Mouse (Mus musculus) embryo, embryonic 10.5 days (tissue): ENCODE data around the gene Man1a2.

Experiments used
- DNase-seq: peaks from one replicate; pipeline ENCODE4 v3.0.0-alpha.2; 2015; ENCODE audit warnings: low spot score

Man1a2 gene

DNA sequence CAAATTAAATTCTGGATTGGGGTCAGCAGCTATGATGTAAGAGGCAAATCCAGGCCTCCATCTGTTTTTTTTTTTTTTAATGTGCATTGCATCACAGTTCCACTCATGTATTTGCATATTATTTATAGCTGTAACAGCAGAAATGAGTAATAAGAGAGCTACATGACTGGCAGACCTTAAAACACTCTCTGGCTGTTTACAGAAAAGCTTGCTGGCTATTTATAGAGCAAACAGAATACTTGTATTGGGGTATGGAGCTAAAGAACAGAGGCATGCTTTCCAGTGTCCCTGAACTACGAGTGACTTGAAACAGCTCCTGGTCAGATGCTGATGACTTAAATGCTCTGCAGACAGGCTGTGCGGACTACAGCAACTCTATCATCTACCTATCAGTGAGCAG lies 121.7 kb downstream of the Man1a2 start:
- no peak for DNase-seq

DNA sequence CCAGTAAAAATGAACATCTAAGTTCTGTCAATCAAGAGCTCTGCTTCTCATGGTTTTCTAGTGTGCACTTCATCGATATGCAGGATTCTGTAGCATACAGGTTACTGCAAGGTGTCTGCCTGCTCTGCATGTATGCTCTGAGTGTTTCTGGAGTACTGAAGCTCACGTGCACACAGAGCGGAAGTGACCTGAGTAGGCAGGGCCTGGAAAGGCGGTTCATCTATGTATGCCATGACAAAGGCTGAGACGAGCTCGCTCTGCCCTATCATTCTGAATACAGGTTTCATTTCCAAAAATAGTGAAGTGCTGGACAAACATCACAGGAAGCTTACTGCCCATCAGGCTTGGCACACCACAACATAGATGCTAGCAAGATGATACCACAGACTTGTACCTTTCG lies 122.8 kb downstream of the Man1a2 start:
- DNase-seq, result no peak

DNA sequence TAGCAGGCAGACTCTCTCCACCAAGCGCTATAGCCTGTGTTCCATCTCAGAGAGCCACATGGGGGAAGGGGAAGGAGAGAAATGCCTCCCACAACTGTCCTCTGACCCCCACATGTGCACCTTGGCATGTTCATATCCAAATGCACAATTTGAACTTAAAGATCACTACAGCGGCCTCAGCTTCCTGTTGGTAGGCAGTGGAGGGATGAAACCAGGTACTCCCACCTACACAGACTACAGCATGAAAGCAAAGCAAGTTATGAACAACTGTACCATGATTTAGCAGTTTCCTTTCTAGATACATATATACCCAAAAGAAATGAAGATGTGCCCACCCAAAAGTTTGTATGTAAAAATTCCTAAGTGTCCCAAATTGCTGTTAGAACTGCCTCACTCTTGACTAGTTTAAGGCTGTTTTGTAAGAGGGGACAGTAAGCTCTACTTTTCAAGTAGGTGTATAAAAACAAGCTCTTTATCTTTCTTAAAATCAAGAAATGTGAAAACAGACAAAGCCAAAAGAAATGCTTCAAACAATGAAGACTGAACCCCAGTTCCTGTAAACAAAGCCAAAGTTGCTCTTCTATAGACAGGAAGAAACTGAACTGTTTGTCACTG lies 123.6 kb downstream of the Man1a2 start:
- no peak for DNase-seq

DNA sequence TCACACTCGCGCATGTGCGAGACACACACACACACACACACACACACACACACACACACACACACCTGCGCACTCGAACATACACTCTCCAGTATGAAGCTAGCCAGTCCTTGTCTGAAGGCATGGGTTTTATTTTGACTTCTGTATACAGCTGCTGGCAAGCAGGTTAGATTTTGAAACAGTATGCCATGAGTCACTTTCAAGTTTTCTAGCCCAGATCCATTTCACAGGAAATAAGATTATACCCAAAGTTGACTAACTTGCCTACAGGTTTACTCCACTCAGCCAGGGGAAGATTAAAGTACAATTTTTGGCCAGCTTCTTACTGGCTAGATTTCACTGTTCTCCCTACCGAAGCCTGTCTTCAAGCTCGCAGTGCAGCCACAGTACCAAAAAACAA lies 125.9 kb downstream of the Man1a2 start:
- DNase-seq, result no peak

DNA sequence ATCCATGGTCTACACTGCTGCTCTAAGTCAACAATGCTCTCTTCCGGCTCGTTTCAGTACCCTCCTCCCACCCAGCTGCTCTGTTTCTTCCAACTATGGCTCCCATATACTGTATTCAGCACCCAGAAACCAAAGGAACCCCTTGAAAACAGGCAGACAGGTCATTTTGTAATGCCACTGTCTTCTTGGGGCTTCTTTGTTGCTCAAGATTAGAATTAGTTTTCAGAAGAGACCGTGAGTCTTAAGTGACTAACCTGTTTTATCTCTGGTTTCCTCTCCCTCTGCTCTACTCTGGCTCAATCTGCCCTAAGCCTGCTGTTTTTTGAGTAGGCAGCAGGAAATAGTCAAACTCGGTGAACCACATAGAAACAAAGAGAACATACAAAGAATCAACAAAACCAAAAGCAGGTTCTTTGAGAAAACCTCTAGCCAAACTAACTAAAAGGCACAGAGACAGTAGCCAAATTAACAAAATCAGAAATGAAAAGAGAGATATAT lies 127.0 kb downstream of the Man1a2 start:
- DNase-seq, result no peak

DNA sequence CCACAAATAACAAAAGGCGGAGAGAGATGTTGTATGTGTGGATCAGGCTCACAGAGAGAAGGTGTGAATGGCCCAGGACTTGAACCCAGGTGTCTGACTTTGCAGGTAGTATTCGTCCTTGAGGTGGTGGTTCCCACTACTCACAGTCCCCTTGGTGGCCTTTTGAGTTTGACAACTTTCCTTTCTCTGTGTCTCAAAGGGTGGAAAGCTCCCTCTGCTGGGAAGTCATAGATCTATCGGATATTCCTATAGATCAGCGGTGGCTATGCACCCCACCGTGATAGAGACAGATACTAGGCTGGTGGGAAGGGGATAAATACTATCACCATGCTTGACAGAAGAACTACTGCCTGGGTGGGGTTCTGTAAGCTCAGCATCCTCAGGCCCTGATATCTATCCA lies 130.5 kb downstream of the Man1a2 start:
- DNase-seq, result peak; percentile 65

DNA sequence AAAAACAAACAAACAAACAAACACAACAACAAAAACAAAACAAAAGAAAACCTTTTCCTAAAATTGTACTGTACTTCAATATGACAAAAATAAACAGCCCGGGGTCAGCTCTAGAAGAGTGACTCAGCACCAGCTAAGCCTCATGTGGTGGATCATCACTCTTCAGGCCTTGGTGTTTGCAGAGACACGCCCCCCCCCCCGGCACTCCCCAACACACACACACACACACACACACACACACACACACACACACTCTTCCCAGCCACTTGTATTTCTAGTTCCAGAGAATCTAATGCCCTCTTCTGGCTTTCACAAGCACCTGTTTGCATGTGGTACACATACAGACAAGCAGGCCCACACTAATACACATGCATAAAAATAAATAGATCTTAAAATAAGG lies 133.1 kb downstream of the Man1a2 start:
- DNase-seq, result no peak

DNA sequence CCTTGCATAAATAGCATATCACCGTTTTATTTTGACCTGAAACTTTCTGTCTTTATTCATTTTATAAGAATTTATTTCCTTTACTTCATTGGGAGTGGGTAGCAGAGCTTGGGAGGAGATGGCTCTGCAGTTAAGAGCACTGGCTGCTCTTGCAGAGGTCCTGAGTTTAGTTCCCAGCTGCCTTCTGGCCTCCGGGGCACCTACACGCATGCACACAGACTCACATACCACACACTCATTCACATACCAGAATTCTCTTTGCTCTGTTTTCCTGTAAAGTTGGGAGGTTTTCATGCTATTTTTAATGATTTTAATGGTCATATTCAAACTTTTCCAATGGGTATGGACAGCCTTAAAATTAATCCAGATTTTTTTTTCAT lies 137.4 kb downstream of the Man1a2 start:
- DNase-seq, result no peak

DNA sequence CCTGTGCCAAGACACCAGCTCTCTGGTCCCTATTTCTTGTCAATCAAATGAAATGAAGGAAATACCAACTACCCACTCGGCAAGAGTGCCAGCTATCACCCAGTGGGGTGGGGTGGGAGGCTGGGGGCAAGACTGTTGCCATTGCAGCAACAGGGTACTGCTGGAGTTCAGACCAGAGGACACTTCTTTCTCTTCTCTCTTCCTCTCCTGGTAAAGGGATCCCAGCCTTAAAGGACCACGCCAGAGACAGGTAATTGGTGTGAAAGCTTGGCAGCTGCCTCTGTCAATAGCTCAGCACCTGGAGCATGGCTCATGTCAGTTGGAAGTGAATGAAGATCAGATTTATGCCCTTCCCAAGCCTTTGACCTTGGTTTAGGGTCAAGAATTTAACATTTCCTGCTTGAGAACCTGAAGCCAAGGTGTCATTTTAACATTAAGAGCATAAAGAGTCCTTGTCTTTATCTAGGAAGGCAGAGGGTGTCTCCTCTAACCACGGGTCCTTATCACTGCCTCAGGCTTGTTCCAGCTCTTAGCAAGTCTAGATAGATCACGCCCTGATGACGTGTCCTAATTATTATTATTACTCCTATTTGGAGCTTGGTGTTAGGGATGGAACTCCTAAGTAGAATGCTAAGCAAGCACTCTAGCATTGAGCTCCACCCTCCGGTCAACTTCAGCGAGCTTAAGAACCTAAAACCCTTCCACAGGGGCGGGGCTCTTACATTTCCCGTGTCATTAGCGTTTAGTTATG lies 138.0 kb downstream of the Man1a2 start:
- DNase-seq, result no peak

DNA sequence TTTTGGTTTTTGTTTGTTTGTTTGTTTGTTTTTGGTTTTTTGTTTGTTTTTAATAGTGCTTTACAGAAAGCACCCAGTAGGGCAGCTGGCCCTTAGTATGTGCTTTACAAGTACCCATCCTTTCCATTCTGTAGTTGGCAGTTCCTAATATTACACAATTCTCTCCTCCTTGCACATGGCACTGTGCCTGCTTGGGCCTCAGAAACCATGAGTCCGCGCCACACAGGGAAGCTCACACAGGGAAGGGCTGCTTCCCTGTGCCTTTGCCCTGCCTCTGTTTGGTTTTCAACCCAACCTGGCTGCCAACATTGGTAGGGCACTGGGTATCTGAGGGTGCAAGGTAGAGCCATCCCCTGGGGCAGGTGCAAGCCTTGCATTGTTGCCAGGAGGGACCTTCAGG lies 148.6 kb downstream of the Man1a2 start:
- no peak for DNase-seq

DNA sequence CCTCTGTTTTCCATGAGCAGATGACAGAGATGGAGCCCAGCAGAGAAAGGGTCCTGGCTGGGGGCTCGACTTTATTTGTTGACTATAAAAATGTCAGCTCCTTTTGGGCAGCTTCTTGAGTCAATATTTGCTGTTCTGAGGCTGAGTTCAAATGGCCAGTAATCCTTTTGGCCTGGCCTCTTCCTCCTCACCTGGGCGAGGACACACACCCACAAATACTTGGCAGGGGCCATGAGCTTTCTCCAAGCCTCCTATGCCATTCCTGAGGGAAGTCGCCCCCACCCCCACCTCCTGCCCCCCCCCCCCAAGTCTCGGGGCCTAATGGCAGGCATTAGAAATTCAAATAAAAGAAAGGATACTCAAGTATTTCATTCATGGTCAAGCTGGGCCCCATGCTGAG lies 149.4 kb downstream of the Man1a2 start:
- no peak for DNase-seq

DNA sequence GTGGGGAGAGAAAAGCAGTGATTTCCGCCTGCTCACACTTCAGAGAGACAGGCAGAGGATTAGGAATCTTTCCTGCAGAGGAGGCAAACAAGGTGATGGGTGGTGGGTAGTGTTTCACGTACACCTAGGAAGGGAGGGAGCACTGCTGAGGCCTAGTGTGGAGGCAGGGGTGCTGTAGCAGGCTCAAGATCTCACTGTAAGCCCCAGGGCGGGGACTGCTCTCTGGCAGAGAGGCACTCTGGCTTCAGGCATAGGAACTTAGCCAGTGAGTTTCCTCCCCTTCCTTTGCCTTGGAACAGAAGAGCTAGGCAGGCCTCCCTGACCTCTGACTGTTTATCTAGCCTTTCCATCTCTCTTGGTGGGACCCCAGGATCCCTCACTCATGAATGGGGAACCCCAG lies 150.0 kb downstream of the Man1a2 start:
- DNase-seq, result no peak

DNA sequence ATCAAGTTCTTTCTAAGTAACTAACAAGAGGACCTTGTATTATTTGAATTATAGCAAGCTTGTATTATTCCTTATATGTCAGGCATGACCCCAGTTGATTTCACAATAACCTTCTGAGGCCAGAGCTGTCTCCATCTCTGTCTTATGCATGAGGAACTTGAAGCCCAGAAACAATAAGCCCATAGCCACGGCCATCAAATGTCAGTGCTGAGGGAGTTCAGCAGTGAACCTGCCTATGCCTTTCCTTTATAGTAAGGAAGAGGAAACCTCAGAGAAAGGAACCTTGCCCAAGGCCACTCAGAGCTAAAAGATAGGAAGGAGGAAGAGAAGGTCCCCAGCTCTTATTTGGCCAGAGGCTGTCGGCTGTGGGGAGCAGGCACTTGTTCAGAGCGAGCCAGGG lies 150.9 kb downstream of the Man1a2 start:
- DNase-seq, result no peak

DNA sequence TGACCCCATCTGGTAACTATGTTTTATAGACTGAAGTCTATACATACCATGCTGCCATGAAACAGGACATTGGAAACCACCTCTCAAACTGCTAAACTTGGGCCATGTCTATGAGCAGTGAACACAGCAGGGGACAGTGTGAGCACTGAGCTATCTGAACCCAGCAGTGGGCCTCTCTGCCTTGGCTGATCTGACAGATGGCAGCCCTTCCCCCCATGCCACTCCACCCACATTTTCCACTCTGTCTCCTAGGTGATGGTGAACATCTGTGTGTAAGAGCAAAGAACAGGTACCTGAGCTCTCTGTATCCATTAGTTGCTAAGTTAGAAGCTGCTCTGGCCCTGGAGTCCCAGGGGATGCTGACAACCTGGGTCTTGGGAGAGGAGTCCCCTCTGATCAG lies 151.9 kb downstream of the Man1a2 start:
- no peak for DNase-seq

DNA sequence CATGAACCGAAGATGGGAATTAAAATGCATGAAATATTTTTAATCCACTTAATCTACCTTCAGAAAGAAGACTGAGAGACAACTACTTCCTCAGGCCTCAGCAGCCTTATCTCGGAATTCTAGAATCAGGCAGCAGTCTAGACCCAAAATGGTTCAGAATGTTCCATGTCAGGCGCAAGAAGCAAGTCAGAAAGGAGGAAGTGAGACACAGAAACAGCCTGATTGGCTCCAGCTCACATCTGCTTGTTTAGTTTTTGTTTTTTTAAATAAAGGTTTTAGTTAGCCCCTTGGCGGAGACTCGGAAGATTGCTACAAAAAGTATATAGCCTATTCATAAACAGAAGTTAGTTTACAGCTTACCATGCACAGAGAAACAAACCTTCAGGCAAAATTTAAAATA lies 154.4 kb downstream of the Man1a2 start:
- DNase-seq, result no peak

DNA sequence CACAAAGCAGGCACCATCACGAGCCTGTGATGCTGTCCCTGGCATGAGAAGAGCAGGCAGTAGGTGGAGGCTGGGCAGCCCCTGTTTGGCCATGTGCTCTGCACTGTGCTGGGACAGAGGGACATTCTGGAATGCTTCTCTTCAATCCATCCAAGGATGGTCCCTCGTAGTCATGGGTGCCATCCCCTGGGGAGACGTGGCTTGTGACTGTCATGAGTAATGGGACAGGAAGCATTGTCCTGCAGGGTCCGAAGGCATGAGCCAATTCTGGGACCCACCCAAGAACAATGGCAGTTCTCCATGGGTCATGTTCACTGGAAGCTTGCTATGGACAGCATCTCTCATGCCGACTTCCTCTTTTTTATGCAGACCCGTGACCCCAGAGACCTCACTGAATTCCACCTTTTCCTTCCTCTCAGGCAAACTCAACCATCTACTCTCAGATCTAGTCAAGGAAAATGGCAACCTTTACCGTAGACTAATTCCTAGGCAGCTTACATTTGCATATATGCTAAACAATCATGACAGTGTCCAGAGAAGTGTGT lies 155.0 kb downstream of the Man1a2 start:
- DNase-seq, result no peak

DNA sequence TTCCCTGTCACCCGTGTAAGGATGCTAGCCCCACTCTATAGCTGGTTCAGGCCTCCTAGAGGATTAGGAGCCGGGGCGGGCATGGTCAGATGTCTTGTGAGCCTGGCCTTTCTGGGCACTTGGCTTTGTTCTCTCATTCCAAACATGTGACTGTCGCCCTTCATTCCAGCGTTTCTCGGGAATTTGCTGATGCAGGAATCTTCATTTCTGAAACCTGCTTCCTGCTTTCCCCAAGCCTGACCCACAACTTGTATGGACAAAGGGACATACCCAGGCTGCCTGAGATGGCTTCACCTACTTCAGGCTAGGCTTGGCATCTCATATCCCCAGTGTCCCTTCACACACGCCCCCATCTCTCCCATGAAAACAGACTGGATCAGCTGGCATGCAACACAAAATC lies 162.6 kb downstream of the Man1a2 start:
- no peak for DNase-seq

DNA sequence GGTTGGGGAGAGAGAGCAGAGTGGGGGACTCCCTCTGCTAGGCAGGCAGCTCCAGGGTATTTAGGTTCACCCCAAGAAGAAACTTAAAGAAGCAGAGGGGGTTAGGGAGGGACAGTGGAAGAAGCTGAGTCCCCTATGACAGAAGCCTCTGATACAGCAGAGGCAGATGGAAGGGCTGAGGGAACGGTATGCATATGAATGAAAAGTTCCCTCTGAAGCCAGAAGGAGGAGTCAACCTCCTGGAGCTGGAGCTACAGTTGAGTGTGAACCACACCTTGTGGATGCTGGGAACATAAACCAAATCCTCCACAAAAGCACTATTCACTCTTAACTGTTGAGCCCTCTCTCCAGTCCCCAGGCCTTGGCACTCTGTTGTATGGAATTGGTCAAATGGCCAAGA lies 163.7 kb downstream of the Man1a2 start:
- DNase-seq, result no peak

DNA sequence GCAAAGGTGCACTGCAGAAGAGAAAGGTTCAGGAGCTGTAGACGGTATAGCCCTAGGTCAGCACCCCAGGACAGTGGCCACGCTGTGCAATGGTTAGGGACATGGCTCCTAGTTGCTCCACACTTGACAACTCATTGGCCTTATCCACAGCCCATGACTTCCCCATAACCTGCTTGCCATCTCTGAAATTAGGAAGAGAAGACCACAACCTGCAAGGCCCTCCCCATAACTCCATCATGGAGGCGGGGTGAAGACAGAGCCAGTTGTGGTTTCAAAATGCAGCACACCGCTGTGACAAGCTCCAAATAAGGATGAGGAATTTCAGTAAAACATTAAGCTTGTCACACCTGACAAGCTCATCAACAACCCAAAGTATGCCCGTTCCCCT lies 169.6 kb downstream of the Man1a2 start:
- no peak for DNase-seq

DNA sequence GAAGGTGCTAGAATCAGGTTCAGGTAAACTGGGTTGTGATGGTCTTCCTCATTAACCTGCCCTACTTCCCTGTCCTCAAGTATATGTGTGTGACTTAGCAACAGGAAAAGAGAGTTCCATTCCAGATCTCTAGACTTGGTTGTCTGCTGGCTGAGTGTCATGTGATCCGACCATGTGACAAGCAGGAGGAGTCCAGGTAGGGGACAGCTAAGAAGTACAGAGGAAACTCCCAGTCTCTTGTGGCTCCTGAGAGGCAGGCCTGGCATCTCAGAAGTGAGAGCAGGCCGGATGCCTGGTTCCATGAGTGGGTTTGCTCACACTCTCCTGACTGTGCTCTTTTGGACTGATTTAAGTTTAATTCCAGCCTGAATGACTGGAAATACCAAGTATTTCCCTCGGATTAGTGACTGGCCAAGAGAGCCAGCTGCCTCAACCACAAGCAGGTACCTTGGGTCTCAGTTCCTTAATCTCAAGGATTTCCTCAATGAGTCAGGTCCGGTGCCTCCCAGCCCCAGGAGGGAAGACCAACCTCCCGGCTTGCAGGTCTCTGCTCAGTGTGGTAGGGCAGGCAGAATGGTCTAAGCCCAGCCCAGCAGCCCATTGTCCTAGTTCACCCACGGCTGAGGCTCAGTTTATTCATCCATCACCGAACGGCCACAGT lies 170.1 kb downstream of the Man1a2 start:
- no peak for DNase-seq
